Mouse (Mus musculus): ENCODE measurements around the gene Gpr1. TPM values are rescaled to one million over a fixed set of nuclear protein-coding genes. Genes with fewer than 3 reads are reported as not detected.

Gpr1 gene
- total and polyA plus RNA-seq, 3 experiments = not detected

DNA sequence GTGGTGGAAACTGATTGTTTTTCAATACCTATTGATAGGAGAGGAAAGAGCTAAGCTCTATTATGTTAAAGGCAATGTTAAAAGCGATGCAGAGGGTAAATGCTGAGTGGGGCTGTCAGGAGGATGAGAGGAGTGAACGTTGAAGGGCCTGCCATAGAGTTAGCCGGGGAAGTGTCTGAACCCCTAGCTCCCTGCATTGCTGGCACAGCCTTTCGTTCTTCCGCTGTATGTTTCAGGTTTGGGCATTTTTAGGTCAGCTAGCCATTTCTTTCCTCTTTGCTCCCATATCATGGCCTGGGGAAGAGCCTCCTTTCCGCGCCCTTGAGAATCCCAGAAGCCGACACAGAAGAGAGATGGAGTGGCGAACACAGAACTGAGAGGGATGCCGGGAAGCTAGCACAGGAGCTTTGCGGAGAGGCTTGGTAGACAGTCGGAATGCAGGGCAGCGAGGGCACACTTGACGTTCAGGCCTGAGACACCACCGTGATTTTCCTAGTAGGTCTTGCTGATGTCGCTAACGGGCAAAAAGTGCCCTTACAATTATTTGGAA lies 46.8 kb upstream of the Gpr1 start:
- Histone ChIP-seq H3K4me2 (ENCODE audit: insufficient read depth, low read depth, poor library complexity, severe bottlenecking) (no peak overlapping the region), H3K36me3 (replicated peaks in 1 of 2; ENCODE audit: control insufficient read depth in 1 of 2, insufficient read depth in 1 of 2, low read length in 1 of 2) (no peaks in the 10 kb centered on the region), H3K27me3 (replicated peaks) (no peaks in the 10 kb centered on the region), H3K9me3 (replicated peaks; ENCODE audit: low read length) (no peaks in the 10 kb centered on the region), H3K27ac (ENCODE audit: insufficient read depth, low read depth) (no peak overlapping the region), H3K4me3 (replicated peaks in 1 of 3; ENCODE audit: low read depth in 2 of 3, low read length in 2 of 3, poor library complexity in 1 of 3) (no peak overlapping the region), H3K79me2 (replicated peaks; ENCODE audit: control insufficient read depth, extremely low read depth, insufficient read depth, poor library complexity, severe bottlenecking) (no peaks in the 10 kb centered on the region), H3K4me1 (ENCODE audit: control insufficient read depth in 1 of 2, insufficient read depth in 2 of 2) (no peaks in the 10 kb centered on the region), H3K9ac (ENCODE audit: insufficient read depth, low read depth) (no peak overlapping the region)
- dilution Hi-C loops (cut with MboI; ENCODE audit: extremely low pct_ligation_motif_present, extremely low pct_unique_long_range_greater_than_20kb, low sequenced_read_pairs) (no loop called here), in situ Hi-C loops (cut with MboI; ENCODE audit: low pct_ligation_motif_present, low pct_unique_long_range_greater_than_20kb, low sequenced_read_pairs) (no loop called here)
- no peak for TF ChIP-seq TBP (conservative IDR thresholded peaks at IDR 0.05; ENCODE audit: low read depth, low read length)
- TF ChIP-seq POLR2A (IDR thresholded peaks at IDR 0.05; ENCODE audit: low read depth, low read length) = no peak
- TF ChIP-seq JUN (IDR thresholded peaks at IDR 0.05; ENCODE audit: insufficient read depth, low read depth, low read length) = no peak
- no peak for TF ChIP-seq PAX5 (IDR thresholded peaks at IDR 0.05; ENCODE audit: low read length)
- TF ChIP-seq ELF1 (IDR thresholded peaks at IDR 0.05; ENCODE audit: low read depth, low read length) = no peak
- no peak for TF ChIP-seq MAZ (IDR thresholded peaks at IDR 0.05; ENCODE audit: low read depth, low read length)
- TF ChIP-seq RAD21 (IDR thresholded peaks at IDR 0.05; ENCODE audit: low read depth, low read length) = no peak
- no peak for TF ChIP-seq CTCF (conservative IDR thresholded peaks at IDR 0.05 in 1 of 2, IDR thresholded peaks at IDR 0.05 in 1 of 2; ENCODE audit: low read depth in 2 of 2, low read length in 2 of 2)
- no peak for TF ChIP-seq ZC3H11A (IDR thresholded peaks at IDR 0.05; ENCODE audit: low read depth, low read length)
- no peak for TF ChIP-seq CHD2 (IDR thresholded peaks at IDR 0.05; ENCODE audit: low read length)
- no peak for TF ChIP-seq HCFC1 (IDR thresholded peaks at IDR 0.05; ENCODE audit: low read depth, low read length)
- no peak for TF ChIP-seq TCF12 (IDR thresholded peaks at IDR 0.05; ENCODE audit: low read depth, low read length)
- no peak for TF ChIP-seq NRF1 (IDR thresholded peaks at IDR 0.05; ENCODE audit: low read depth, low read length)
- TF ChIP-seq BHLHE40 (IDR thresholded peaks at IDR 0.05; ENCODE audit: low read depth, low read length) = no peak
- no peak for TF ChIP-seq JUND (conservative IDR thresholded peaks at IDR 0.05; ENCODE audit: low read depth, low read length)
- no peak for TF ChIP-seq IRF4 (IDR thresholded peaks at IDR 0.05; ENCODE audit: low read depth, low read length)
- no peak for TF ChIP-seq ZMIZ1 (IDR thresholded peaks at IDR 0.05; ENCODE audit: low read depth, low read length)
- no peak for TF ChIP-seq E2F4 (IDR thresholded peaks at IDR 0.05; ENCODE audit: insufficient replicate concordance, low read depth, low read length)
- TF ChIP-seq MXI1 (IDR thresholded peaks at IDR 0.05; ENCODE audit: low read depth, low read length) = no peak
- no peak for TF ChIP-seq GABPA (IDR thresholded peaks at IDR 0.05; ENCODE audit: insufficient replicate concordance, low read depth, low read length)
- DNase-seq (ENCODE audit: extremely low read depth) = no peak

DNA sequence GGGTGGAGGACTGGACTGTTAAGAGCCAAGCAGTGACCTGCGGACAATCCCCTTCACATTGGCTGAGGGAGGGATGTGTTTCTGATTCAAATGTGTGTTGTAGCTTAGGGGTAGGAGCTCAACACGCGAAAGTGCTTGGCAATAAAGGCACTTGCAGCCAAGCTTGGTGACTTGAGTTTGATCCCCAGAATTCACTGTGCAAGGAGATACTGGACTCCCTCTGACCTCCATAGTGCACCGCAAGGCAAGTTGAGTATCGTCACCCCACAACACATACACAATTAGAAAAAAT lies 46.3 kb upstream of the Gpr1 start:
- Histone ChIP-seq H3K4me2 (ENCODE audit: insufficient read depth, low read depth, poor library complexity, severe bottlenecking) (no peak overlapping the region), H3K27me3 (replicated peaks) (no peaks in the 10 kb centered on the region), H3K9ac (ENCODE audit: insufficient read depth, low read depth) (no peak overlapping the region), H3K36me3 (replicated peaks in 1 of 2; ENCODE audit: control insufficient read depth in 1 of 2, insufficient read depth in 1 of 2, low read length in 1 of 2) (no peaks in the 10 kb centered on the region), H3K9me3 (replicated peaks; ENCODE audit: low read length) (no peaks in the 10 kb centered on the region), H3K79me2 (replicated peaks; ENCODE audit: control insufficient read depth, extremely low read depth, insufficient read depth, poor library complexity, severe bottlenecking) (no peaks in the 10 kb centered on the region), H3K4me3 (replicated peaks in 1 of 3; ENCODE audit: low read depth in 2 of 3, low read length in 2 of 3, poor library complexity in 1 of 3) (no peak overlapping the region), H3K4me1 (ENCODE audit: control insufficient read depth in 1 of 2, insufficient read depth in 2 of 2) (no peaks in the 10 kb centered on the region), H3K27ac (ENCODE audit: insufficient read depth, low read depth) (no peak overlapping the region)
- DNase-seq (ENCODE audit: extremely low read depth) = no peak
- in situ Hi-C loops (cut with MboI; ENCODE audit: low pct_ligation_motif_present, low pct_unique_long_range_greater_than_20kb, low sequenced_read_pairs) (no loop called here), dilution Hi-C loops (cut with MboI; ENCODE audit: extremely low pct_ligation_motif_present, extremely low pct_unique_long_range_greater_than_20kb, low sequenced_read_pairs) (no loop called here)
- TF ChIP-seq MEF2A (IDR thresholded peaks at IDR 0.05; ENCODE audit: borderline replicate concordance, low read depth, low read length) (no peak), USF1 (IDR thresholded peaks at IDR 0.05; ENCODE audit: low read depth, low read length) (no peak), RAD21 (IDR thresholded peaks at IDR 0.05; ENCODE audit: low read depth, low read length) (no peak), MXI1 (IDR thresholded peaks at IDR 0.05; ENCODE audit: low read depth, low read length) (no peak), CHD1 (IDR thresholded peaks at IDR 0.05; ENCODE audit: low read depth, low read length) (no peak)

Measured in CH12.LX (cell line).